Mouse (Mus musculus) kidney, adult 2 months (tissue): ENCODE results near the gene Rdh5. TPM values are rescaled to one million over a fixed set of nuclear protein-coding genes. Genes with fewer than 3 reads are reported as not detected.
A peak's percentile ranks its signal among the peaks of the same experiment; 100 is the strongest.

Source experiments
- DNase-seq: peaks from one replicate; pipeline ENCODE4 v3.0.0; 2021
- H3K27ac ChIP-seq: fragments of 200-500 bp; 2 replicates; pipeline ENCODE4 v1.5.1; 2012; ENCODE audit warnings: low read depth, low read length, control low read depth, inconsistent platforms; ENCODE audit not compliant: insufficient read depth
- H3K27me3 ChIP-seq: fragments of 200-500 bp; replicated peaks from 2 replicates; pipeline ENCODE4 v1.6.1; 2012; ENCODE audit warnings: mild to moderate bottlenecking, moderate library complexity, low read length, inconsistent platforms; ENCODE audit not compliant: control insufficient read depth, insufficient read depth
- H3K36me3 ChIP-seq: fragments of 200-500 bp; 2 replicates; pipeline ENCODE4 v1.6.1; 2012; ENCODE audit warnings: mild to moderate bottlenecking, moderate library complexity, low read length, inconsistent platforms; ENCODE audit not compliant: control insufficient read depth, insufficient read depth
- H3K4me1 ChIP-seq: fragments of 200-500 bp; 2 replicates; pipeline ENCODE4 v1.6.1; 2011; ENCODE audit warnings: low read length; ENCODE audit not compliant: control insufficient read depth, insufficient read depth
- H3K4me3 ChIP-seq: fragments of 200-500 bp; 2 replicates; pipeline ENCODE4 v1.5.1; 2011; ENCODE audit warnings: mild to moderate bottlenecking, low read depth, low read length, control low read depth; ENCODE audit not compliant: insufficient read depth
- CTCF ChIP-seq: fragments of 200-500 bp; conservative IDR thresholded peaks from 2 replicates; pipeline ENCODE4 v1.5.1; 2011; ENCODE audit warnings: low read depth, mild to moderate bottlenecking, control low read depth, low read length, moderate library complexity, mixed read lengths; ENCODE audit not compliant: insufficient read depth, insufficient read length
- POLR2A ChIP-seq: fragments of 200-500 bp; IDR thresholded peaks from one replicate; pipeline ENCODE4 v1.6.1; 2011; ENCODE audit warnings: low read depth, low read length, control low read depth
- WGBS: fragments of 180-500 bp; shearing (Covaris S2); methylation state at CpG from one replicate; pipeline ENCODE4 v1.1.7; 2018; 5-methylcytosine and 5-hydroxymethylcytosine counted together
- polyA plus RNA-seq: library from polyadenylated mRNA; depleted of rRNA; stranded (reverse); fragments of >200 nt; gene quantifications from 2 replicates; pipeline ENCODE4 v1.2.3, GENCODE M21; 2012; rRNA removed

The Rdh5 gene
- polyA plus RNA-seq = 38.9 and 46.0 TPM in 2 replicates

DNA sequence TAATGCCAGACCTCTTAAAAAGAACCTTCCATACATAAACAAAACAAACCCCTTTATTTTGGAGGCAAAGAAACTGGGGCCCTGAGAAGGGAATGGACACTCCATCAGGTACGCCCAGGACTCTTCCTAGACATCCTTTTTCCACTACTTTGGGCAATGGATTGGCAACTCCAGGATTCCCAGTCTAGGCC, at the start of gene Rdh5:
Gene Rdh5 (minus strand): TSS at position 67 of the 191 bp plus-strand sequence.
- no peak for TF ChIP-seq CTCF
- TF ChIP-seq POLR2A = no peak
- DNase-seq = no peak
- H3K4me1 ChIP-seq = peaks cover 45% of the 10 kb centered on the region

DNA sequence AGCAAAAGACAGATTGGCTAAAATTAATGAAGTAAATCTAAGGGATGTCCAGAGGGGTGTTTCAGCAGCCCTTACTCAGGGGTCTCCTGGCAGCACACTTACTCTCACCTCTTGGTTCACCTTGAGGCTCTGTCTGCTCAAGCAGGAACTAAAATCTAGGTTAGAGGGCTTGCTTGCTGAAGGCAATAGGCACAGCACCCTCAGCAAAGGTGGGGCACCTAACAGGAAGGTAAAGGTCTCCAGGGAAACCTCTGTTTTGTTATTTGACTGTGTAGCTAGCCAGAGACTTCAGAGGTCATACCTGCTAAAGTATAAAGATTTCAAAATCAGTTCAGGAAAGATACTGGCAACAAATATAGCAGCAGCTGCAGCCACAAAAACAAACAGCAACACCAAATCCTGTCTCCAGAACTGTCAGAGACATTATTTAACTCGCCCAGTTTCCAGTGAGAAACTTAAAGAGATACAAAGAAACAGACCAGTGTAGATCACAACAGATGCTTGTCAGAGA, 48.1 kb upstream of the Rdh5 start:
- no peaks in the 10 kb centered on the region for H3K4me1 ChIP-seq
- 41% methylated on average over 1 of the region's 1 CpGs for WGBS
- TF ChIP-seq CTCF (no peak), POLR2A (no peak)
- no peak overlapping the region for H3K4me3 ChIP-seq
- H3K27me3 ChIP-seq = no peaks in the 10 kb centered on the region
- no peak overlapping the region for H3K27ac ChIP-seq
- no peaks in the 10 kb centered on the region for H3K36me3 ChIP-seq
- no peak for DNase-seq

More for the DNA sequence above, at the start of gene Rdh5:
- WGBS = 18% methylated on average over 1 of the region's 1 CpGs
- H3K36me3 ChIP-seq = no peaks in the 10 kb centered on the region
- peak within 1 kb of the TSS; percentile 65 for H3K4me3 ChIP-seq
- H3K27ac ChIP-seq = peak within 1 kb of the TSS; percentile 98
- H3K27me3 ChIP-seq = no peaks in the 10 kb centered on the region

GRCm38 (mm10) chr10:128968341-128968749, 45.7 kb upstream of the Rdh5 start:
- TF ChIP-seq POLR2A (no peak), CTCF (no peak)
- Histone ChIP-seq H3K4me1 (peaks cover 14% of the 10 kb centered on the region; the same call in 1 of the 2 replicates), H3K36me3 (no peaks in the 10 kb centered on the region), H3K27ac (no peak overlapping the region), H3K27me3 (no peaks in the 10 kb centered on the region), H3K4me3 (no peak overlapping the region)
- 16% methylated on average over 1 of the region's 1 CpGs for WGBS
- no peak for DNase-seq

DNA sequence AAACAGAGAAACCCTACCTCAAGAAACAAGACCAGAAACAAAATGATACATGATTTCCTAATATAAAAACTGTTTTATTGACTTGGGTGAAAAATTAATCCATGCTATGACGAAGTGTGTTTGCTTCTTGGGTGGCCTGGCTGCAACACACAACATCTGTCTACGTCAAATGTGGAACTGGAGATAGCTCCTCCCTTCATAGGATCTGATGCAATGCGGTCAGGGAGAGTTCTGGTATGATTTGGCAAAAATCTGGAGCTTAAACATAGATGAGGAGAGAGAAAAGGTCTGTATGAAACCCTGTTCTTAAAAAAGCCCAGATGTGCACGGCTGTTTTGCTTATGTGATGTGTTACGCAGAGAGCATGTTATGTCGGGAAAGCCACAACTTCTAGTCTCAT, 43.2 kb upstream of the Rdh5 start:
- 73% methylated on average over 6 of the region's 6 CpGs for WGBS

DNA sequence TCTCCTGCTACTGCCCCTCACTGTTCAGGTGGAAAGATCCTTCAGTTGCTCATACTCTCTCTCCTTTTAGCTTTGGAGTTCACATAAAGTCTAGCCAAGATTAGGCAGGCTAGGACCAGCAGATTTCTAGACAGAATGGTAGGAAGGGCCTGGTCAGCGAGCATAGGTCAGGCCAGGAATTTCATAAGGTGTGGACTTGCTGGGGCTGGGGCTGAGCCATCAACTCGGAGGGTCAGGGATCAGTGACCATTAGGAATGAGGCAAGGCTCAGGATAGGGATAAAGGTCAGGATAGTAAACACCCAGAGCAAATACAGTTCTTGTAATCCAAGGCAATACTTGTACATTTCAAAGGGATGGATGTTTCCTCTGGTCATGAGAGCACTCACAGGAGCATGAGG, 42.3 kb upstream of the Rdh5 start:
- 27% methylated on average over 2 of the region's 2 CpGs for WGBS
- Histone ChIP-seq H3K27me3 (no peaks in the 10 kb centered on the region), H3K4me1 (peaks cover 14% of the 10 kb centered on the region; the same call in 1 of the 2 replicates), H3K36me3 (no peaks in the 10 kb centered on the region), H3K27ac (peak overlapping the region; percentile 88), H3K4me3 (no peak overlapping the region)
- TF ChIP-seq CTCF = no peak
- no peak for TF ChIP-seq POLR2A
- DNase-seq = peak; percentile 89

More for the DNA sequence above, 43.2 kb upstream of the Rdh5 start:
- Histone ChIP-seq H3K4me1 (peaks cover 14% of the 10 kb centered on the region; the same call in 1 of the 2 replicates), H3K36me3 (no peaks in the 10 kb centered on the region), H3K27me3 (no peaks in the 10 kb centered on the region), H3K27ac (peak overlapping the region; percentile 84), H3K4me3 (no peak overlapping the region)
- no peak for DNase-seq
- no peak for TF ChIP-seq CTCF
- no peak for TF ChIP-seq POLR2A

DNA sequence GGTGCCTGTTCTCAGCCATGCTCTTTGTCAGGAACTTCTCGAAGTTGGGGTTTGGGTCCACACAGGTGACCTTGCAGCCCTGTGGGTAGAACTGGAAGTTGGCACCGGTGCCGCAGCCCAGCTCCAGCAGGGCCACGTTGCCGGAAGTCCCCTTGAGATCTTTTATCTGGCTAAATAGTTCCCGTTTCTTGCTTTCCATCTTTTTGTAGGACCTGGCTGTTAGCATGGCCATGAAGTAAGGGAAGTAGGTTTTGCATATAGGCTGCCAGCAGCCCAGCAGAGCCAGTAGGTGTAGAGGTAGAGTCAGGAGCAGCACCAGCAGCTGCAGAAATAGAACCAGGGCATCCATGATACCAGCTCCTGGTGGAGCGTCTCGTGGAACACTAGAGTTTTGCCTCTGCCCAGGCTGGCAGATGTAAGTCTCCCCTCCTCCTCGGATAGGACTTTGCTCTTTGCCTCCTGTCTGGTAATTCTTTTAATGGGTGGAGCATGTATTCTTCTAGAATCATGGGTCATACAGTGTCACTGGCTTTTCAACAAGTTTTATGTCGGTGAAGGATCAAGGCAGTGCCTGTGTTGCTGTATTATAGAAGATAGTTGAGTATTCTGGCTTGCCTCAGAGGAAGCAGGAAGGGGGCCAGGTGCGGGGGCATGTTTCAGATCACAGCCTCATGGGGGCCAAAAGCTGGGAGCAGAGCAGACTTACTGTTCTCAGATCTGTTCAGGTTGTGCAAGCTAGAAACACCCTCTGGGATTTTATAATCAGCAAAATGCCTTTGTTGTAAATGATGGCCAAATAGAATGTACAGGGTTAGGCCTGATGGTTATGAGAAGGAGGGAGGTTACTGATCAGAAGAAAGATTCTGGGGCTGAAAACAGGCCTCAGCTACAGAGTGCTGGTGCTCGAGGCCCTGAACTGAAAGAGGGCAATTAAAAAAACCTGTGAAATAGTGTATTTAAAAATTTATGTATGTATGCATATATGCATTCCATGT, 38.2 kb upstream of the Rdh5 start, which contains the start of gene Mettl7b:
Gene Mettl7b (minus strand): TSS at position 399 of the 995 bp plus-strand sequence.
- H3K27me3 ChIP-seq = no peaks in the 10 kb centered on the region
- no peaks in the 10 kb centered on the region for H3K36me3 ChIP-seq
- peak within 1 kb of the TSS; percentile 94 for H3K27ac ChIP-seq
- H3K4me3 ChIP-seq = peak within 1 kb of the TSS; percentile 47
- WGBS = 56% methylated on average over 12 of the region's 12 CpGs
- DNase-seq = peak; percentile 90
- TF ChIP-seq POLR2A (peak; percentile 52), CTCF (no peak)
- H3K4me1 ChIP-seq = peaks cover 14% of the 10 kb centered on the region; the same call in 1 of the 2 replicates

- peak overlapping the region; percentile 89 for H3K27ac ChIP-seq
- peaks cover 8% of the 10 kb centered on the region; the same call in 1 of the 2 replicates for H3K4me1 ChIP-seq
- no peaks in the 10 kb centered on the region for H3K27me3 ChIP-seq
- DNase-seq = no peak
- H3K4me3 ChIP-seq = peak overlapping the region; percentile 47
- 43% methylated on average over 4 of the region's 4 CpGs for WGBS
- no peak for TF ChIP-seq POLR2A
- no peak for TF ChIP-seq CTCF
- H3K36me3 ChIP-seq = no peaks in the 10 kb centered on the region
Observed at GRCm38 (mm10) chr10:128960142-128960541, 37.5 kb upstream of the Rdh5 start.
